Mouse (Mus musculus) CH12.LX (cell line): Measurements from ENCODE around the gene Pknox2. TPM values are rescaled to one million over a fixed set of nuclear protein-coding genes. Genes with fewer than 3 reads are reported as not detected.

Experiments used
- DNase-seq: peaks from one replicate; pipeline ENCODE4 v3.0.0-alpha.2; 2013; ENCODE audit errors: extremely low read depth
- H3K27ac ChIP-seq: 2 replicates; pipeline ENCODE4 v1.5.1; 2012; ENCODE audit warnings: low read depth, mild to moderate bottlenecking, control low read depth, moderate library complexity; ENCODE audit not compliant: insufficient read depth
- H3K27me3 ChIP-seq: replicated peaks from 2 replicates; pipeline ENCODE3; 2012; ENCODE audit warnings: inconsistent platforms
- H3K36me3 ChIP-seq, 2 experiments: replicated peaks in 1 of 2; 2 replicates each; pipeline versions ENCODE3 to v1.6.1; 2012; ENCODE audit warnings: inconsistent platforms in 1 of 2, low read length in 1 of 2, mild to moderate bottlenecking in 1 of 2, mixed read lengths in 1 of 2, moderate library complexity in 1 of 2; ENCODE audit not compliant: control insufficient read depth in 1 of 2, insufficient read depth in 1 of 2
- H3K4me1 ChIP-seq, 2 experiments: 2 replicates each; pipeline ENCODE4 v1.6.1; 2012; ENCODE audit warnings: inconsistent platforms in 1 of 2, moderate library complexity in 1 of 2; ENCODE audit not compliant: insufficient read depth in 2 of 2, control insufficient read depth in 1 of 2
- H3K4me2 ChIP-seq: 2 replicates; pipeline ENCODE4 v1.6.1; 2012; ENCODE audit warnings: low read depth, mild to moderate bottlenecking, control low read depth; ENCODE audit not compliant: poor library complexity, insufficient read depth, severe bottlenecking
- H3K4me3 ChIP-seq, 3 experiments: fragments of 150-350 bp in 1 of 3; sonication (generic) in 1 of 3; replicated peaks in 1 of 3; 2 replicates each; pipeline versions ENCODE3 to v1.5.1; 2011 to 2012; ENCODE audit warnings: low read depth in 2 of 3, low read length in 2 of 3, mild to moderate bottlenecking in 2 of 3, moderate library complexity in 2 of 3, control low read depth in 1 of 3, improper control_type of control experiment in 1 of 3, inconsistent platforms in 1 of 3, mixed read lengths in 1 of 3; ENCODE audit not compliant: poor library complexity in 1 of 3
- H3K79me2 ChIP-seq: replicated peaks from 2 replicates; pipeline ENCODE4 v1.6.1; 2012; ENCODE audit warnings: mild to moderate bottlenecking, moderate library complexity; ENCODE audit not compliant: control insufficient read depth, poor library complexity, insufficient read depth, severe bottlenecking; ENCODE audit errors: extremely low read depth
- H3K9ac ChIP-seq: 2 replicates; pipeline ENCODE4 v1.6.1; 2012; ENCODE audit warnings: low read depth, mild to moderate bottlenecking, control low read depth, moderate library complexity; ENCODE audit not compliant: insufficient read depth
- H3K9me3 ChIP-seq: replicated peaks from 2 replicates; pipeline ENCODE3; 2012; ENCODE audit warnings: low read length, inconsistent platforms, mixed read lengths
- BHLHE40 ChIP-seq: IDR thresholded peaks from 2 replicates; pipeline ENCODE4 v1.6.1; 2011; ENCODE audit warnings: mild to moderate bottlenecking, low read depth, low read length, improper control_type of control experiment
- CHD1 ChIP-seq: IDR thresholded peaks from 2 replicates; pipeline ENCODE4 v1.6.1; 2012; ENCODE audit warnings: low read depth, low read length, improper control_type of control experiment, inconsistent platforms
- CHD2 ChIP-seq: IDR thresholded peaks from 2 replicates; pipeline ENCODE4 v1.6.1; 2011; ENCODE audit warnings: low read length, improper control_type of control experiment
- CTCF ChIP-seq, 2 experiments: IDR thresholded peaks in 1 of 2; conservative IDR thresholded peaks in 1 of 2; 2 replicates each; pipeline ENCODE4 v1.5.1; 2011 to 2012; ENCODE audit warnings: low read depth in 2 of 2, low read length in 2 of 2, improper control_type of control experiment in 1 of 2, inconsistent platforms in 1 of 2, mild to moderate bottlenecking in 1 of 2, moderate library complexity in 1 of 2
- EP300 ChIP-seq: IDR thresholded peaks from 2 replicates; pipeline ENCODE4 v1.6.1; 2011; ENCODE audit warnings: low read length, improper control_type of control experiment
- ETS1 ChIP-seq: conservative IDR thresholded peaks from 2 replicates; pipeline ENCODE4 v1.6.1; 2012; ENCODE audit warnings: low read depth, mild to moderate bottlenecking, inconsistent platforms, low read length, improper control_type of control experiment, moderate library complexity
- HCFC1 ChIP-seq: IDR thresholded peaks from 2 replicates; pipeline ENCODE4 v1.6.1; 2012; ENCODE audit warnings: low read depth, mild to moderate bottlenecking, inconsistent platforms, low read length, improper control_type of control experiment
- IRF4 ChIP-seq: IDR thresholded peaks from 2 replicates; pipeline ENCODE4 v1.6.1; 2014; ENCODE audit warnings: low read depth, mild to moderate bottlenecking, inconsistent platforms, low read length, improper control_type of control experiment
- JUN ChIP-seq: IDR thresholded peaks from 2 replicates; pipeline ENCODE4 v1.6.1; 2011; ENCODE audit warnings: low read depth, mild to moderate bottlenecking, low read length, improper control_type of control experiment, moderate library complexity; ENCODE audit not compliant: insufficient read depth
- JUND ChIP-seq: conservative IDR thresholded peaks from 2 replicates; pipeline ENCODE4 v1.6.1; 2011; ENCODE audit warnings: low read depth, low read length, improper control_type of control experiment
- MAX ChIP-seq: IDR thresholded peaks from 2 replicates; pipeline ENCODE4 v1.6.1; 2011; ENCODE audit warnings: low read length, improper control_type of control experiment
- MAZ ChIP-seq: IDR thresholded peaks from 2 replicates; pipeline ENCODE4 v1.6.1; 2012; ENCODE audit warnings: low read depth, mild to moderate bottlenecking, inconsistent platforms, low read length, improper control_type of control experiment, moderate library complexity
- MEF2A ChIP-seq: IDR thresholded peaks from 2 replicates; pipeline ENCODE4 v1.6.1; 2014; ENCODE audit warnings: low read depth, mild to moderate bottlenecking, inconsistent platforms, low read length, improper control_type of control experiment, borderline replicate concordance
- MXI1 ChIP-seq: IDR thresholded peaks from 2 replicates; pipeline ENCODE4 v1.6.1; 2011; ENCODE audit warnings: mild to moderate bottlenecking, low read depth, low read length, improper control_type of control experiment
- NRF1 ChIP-seq: IDR thresholded peaks from 2 replicates; pipeline ENCODE4 v1.6.1; 2014; ENCODE audit warnings: low read depth, mild to moderate bottlenecking, inconsistent platforms, low read length, improper control_type of control experiment, moderate library complexity
- PAX5 ChIP-seq: IDR thresholded peaks from 2 replicates; pipeline ENCODE4 v1.6.1; 2012; ENCODE audit warnings: low read length, inconsistent platforms, mixed read lengths
- POLR2A ChIP-seq: IDR thresholded peaks from 2 replicates; pipeline ENCODE4 v1.6.1; 2011; ENCODE audit warnings: low read depth, mild to moderate bottlenecking, improper control_type of control experiment, low read length
- RAD21 ChIP-seq: IDR thresholded peaks from 2 replicates; pipeline ENCODE4 v1.6.1; 2011; ENCODE audit warnings: low read depth, mild to moderate bottlenecking, low read length, improper control_type of control experiment, moderate library complexity
- SMC3 ChIP-seq: IDR thresholded peaks from 2 replicates; pipeline ENCODE4 v1.6.1; 2011; ENCODE audit warnings: low read depth, low read length, improper control_type of control experiment
- TCF12 ChIP-seq: IDR thresholded peaks from 2 replicates; pipeline ENCODE4 v1.6.1; 2014; ENCODE audit warnings: low read depth, mild to moderate bottlenecking, inconsistent platforms, low read length, improper control_type of control experiment
- UBTF ChIP-seq: IDR thresholded peaks from 2 replicates; pipeline ENCODE4 v1.6.1; 2012; ENCODE audit warnings: low read depth, mild to moderate bottlenecking, inconsistent platforms, low read length, improper control_type of control experiment, moderate library complexity
- USF1 ChIP-seq: IDR thresholded peaks from 2 replicates; pipeline ENCODE4 v1.6.1; 2014; ENCODE audit warnings: low read depth, mild to moderate bottlenecking, inconsistent platforms, low read length, improper control_type of control experiment
- USF2 ChIP-seq: conservative IDR thresholded peaks from 2 replicates; pipeline ENCODE4 v1.6.1; 2011; ENCODE audit warnings: low read depth, low read length, improper control_type of control experiment
- ZC3H11A ChIP-seq: IDR thresholded peaks from 2 replicates; pipeline ENCODE4 v1.6.1; 2012; ENCODE audit warnings: low read depth, mild to moderate bottlenecking, inconsistent platforms, low read length, improper control_type of control experiment
- ZKSCAN1 ChIP-seq: IDR thresholded peaks from 2 replicates; pipeline ENCODE4 v1.6.1; 2012; ENCODE audit warnings: low read depth, inconsistent platforms, low read length, improper control_type of control experiment, borderline replicate concordance
- ZMIZ1 ChIP-seq: IDR thresholded peaks from 2 replicates; pipeline ENCODE4 v1.6.1; 2012; ENCODE audit warnings: low read depth, mild to moderate bottlenecking, inconsistent platforms, low read length, improper control_type of control experiment
- dilution Hi-C: fragments of 300-500 bp; cut with MboI; formaldehyde crosslinking; loops from 2 replicates; pipeline ENCODE4 v1.14.3; 2020; ENCODE audit warnings: low sequenced_read_pairs; ENCODE audit not compliant: extremely low pct_unique_long_range_greater_than_20kb, extremely low pct_ligation_motif_present
- in situ Hi-C: fragments of 300-500 bp; cut with MboI; formaldehyde crosslinking; loops from 3 replicates; pipeline ENCODE4 v1.14.3; 2019; ENCODE audit warnings: low sequenced_read_pairs, low pct_ligation_motif_present, low pct_unique_long_range_greater_than_20kb, mixed read lengths
- polyA plus RNA-seq: library from polyadenylated mRNA; unstranded; fragments of >175 nt; gene quantifications from 2 replicates; pipeline ENCODE4 v1.2.1, GENCODE M21; 2012; ENCODE audit warnings: low read depth; ENCODE audit not compliant: insufficient read length
- total RNA-seq, 2 experiments: library from RNA; depleted of rRNA; stranded (reverse); fragments of 300-350 nt in 1 of 2; fragments of >200 nt in 1 of 2; gene quantifications; 2 replicates each; pipeline ENCODE4 v1.2.3; 2012 to 2014

Gene Pknox2
- total and polyA plus RNA-seq, 3 experiments, result 0.08 to 0.11 TPM; not detected in 1

DNA sequence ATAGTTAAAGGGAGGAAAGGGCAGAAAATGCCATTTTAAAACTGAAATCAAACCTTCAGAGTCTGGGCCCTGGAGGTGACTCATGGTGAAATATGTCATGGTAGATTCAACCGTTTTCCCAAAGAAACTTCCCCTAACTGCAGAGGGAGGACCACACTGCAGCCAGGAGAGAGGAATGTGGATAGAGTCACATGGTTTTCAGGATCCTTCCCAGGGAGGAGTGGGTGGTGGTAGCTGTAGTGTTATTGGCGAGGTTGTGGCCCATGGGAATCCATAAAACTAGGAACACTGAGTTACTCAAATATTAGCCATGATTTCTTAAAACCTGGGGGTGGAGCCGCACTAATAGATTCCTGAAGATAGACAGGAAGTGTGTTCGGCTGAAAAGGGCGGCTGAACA, 99.7 kb downstream of the Pknox2 start:
- no peak for DNase-seq
- H3K27me3 ChIP-seq, result peaks cover 3% of the 10 kb centered on the region
- H3K36me3 ChIP-seq, result no peaks in the 10 kb centered on the region
- dilution Hi-C loops, result no loop called here
- H3K4me2 ChIP-seq, result no peak overlapping the region
- H3K4me1 ChIP-seq, result no peaks in the 10 kb centered on the region
- H3K79me2 ChIP-seq, result no peaks in the 10 kb centered on the region
- in situ Hi-C loops, result no loop called here
- H3K27ac ChIP-seq, result no peak overlapping the region
- no peak overlapping the region for H3K4me3 ChIP-seq
- H3K9me3 ChIP-seq, result no peaks in the 10 kb centered on the region
- TF ChIP-seq USF2 (no peak), IRF4 (no peak), CTCF (conservative IDR thresholded peaks at IDR 0.05 in 1 of 2, IDR thresholded peaks at IDR 0.05 in 1 of 2; ENCODE audit: low read depth in 2 of 2, low read length in 2 of 2) (no peak), ZKSCAN1 (no peak), SMC3 (no peak), EP300 (no peak), MEF2A (no peak), TCF12 (no peak), ETS1 (no peak), USF1 (no peak), MAX (no peak), RAD21 (no peak), UBTF (no peak), CHD2 (no peak), NRF1 (no peak), PAX5 (no peak), HCFC1 (no peak), POLR2A (no peak), JUN (no peak), ZMIZ1 (no peak)
- H3K9ac ChIP-seq, result no peak overlapping the region

- H3K4me3 ChIP-seq, result no peak overlapping the region
- in situ Hi-C loops (no loop called here), dilution Hi-C loops (no loop called here)
- no peaks in the 10 kb centered on the region for H3K79me2 ChIP-seq
- no peaks in the 10 kb centered on the region for H3K36me3 ChIP-seq
- no peak overlapping the region for H3K4me2 ChIP-seq
- H3K9ac ChIP-seq, result no peak overlapping the region
- H3K27ac ChIP-seq, result no peak overlapping the region
- TF ChIP-seq POLR2A (no peak), CTCF (conservative IDR thresholded peaks at IDR 0.05 in 1 of 2, IDR thresholded peaks at IDR 0.05 in 1 of 2; ENCODE audit: low read depth in 2 of 2, low read length in 2 of 2) (no peak), CHD1 (no peak), PAX5 (no peak), BHLHE40 (no peak), CHD2 (no peak), ZC3H11A (no peak), MAZ (no peak), UBTF (no peak), USF1 (no peak), ETS1 (no peak), JUND (no peak), SMC3 (no peak), TCF12 (no peak), MEF2A (no peak), MXI1 (no peak), HCFC1 (no peak)
- H3K4me1 ChIP-seq, result no peaks in the 10 kb centered on the region
- no peaks in the 10 kb centered on the region for H3K9me3 ChIP-seq
- H3K27me3 ChIP-seq, result peaks cover 3% of the 10 kb centered on the region
- DNase-seq, result no peak
Measured at GRCm38 (mm10) chr9:37045875-37046274, 101.3 kb downstream of the Pknox2 start.
